Mouse (Mus musculus) lung, embryonic 16.5 days (tissue): ENCODE results near the gene Wdr74. TPM values are rescaled to one million over a fixed set of nuclear protein-coding genes. Genes with fewer than 3 reads are reported as not detected.

Experiments
- ATAC-seq: fragments of 200-750 bp; cut with Nextera tagmentation; 2 replicates; pipeline ENCODE4 v1.8.0; 2017; ENCODE audit warnings: low read depth, mild to moderate bottlenecking, moderate library complexity
- H3K27ac ChIP-seq: fragments of 300-500 bp; sonication (generic); 2 replicates; pipeline ENCODE4 v1.5.1; 2014; ENCODE audit warnings: mild to moderate bottlenecking, control low read depth, low read length
- H3K27me3 ChIP-seq: fragments of 300-500 bp; sonication (generic); 2 replicates; pipeline ENCODE4 v1.6.1; 2014; ENCODE audit warnings: low read depth, low read length, mixed read lengths; ENCODE audit not compliant: control insufficient read depth, insufficient read depth
- H3K36me3 ChIP-seq: fragments of 300-500 bp; sonication (generic); 2 replicates; pipeline ENCODE4 v1.6.1; 2014; ENCODE audit warnings: low read length; ENCODE audit not compliant: control insufficient read depth, insufficient read depth
- H3K4me1 ChIP-seq: fragments of 300-500 bp; sonication (generic); replicated peaks from 2 replicates; pipeline ENCODE4 v1.6.1; 2014; ENCODE audit warnings: low read length, mixed read lengths; ENCODE audit not compliant: control insufficient read depth, insufficient read depth
- H3K4me2 ChIP-seq: fragments of 300-500 bp; sonication (generic); 2 replicates; pipeline ENCODE4 v1.6.1; 2014; ENCODE audit warnings: low read depth, low read length, control low read depth
- H3K4me3 ChIP-seq: fragments of 300-500 bp; sonication (generic); 2 replicates; pipeline ENCODE4 v1.5.1; 2014; ENCODE audit warnings: mild to moderate bottlenecking, low read length, control low read depth
- H3K9ac ChIP-seq: fragments of 300-500 bp; sonication (generic); 2 replicates; pipeline ENCODE4 v1.6.1; 2014; ENCODE audit warnings: low read length, control low read depth
- H3K9me3 ChIP-seq: fragments of 300-500 bp; sonication (generic); 2 replicates; pipeline ENCODE4 v1.6.1; 2016; ENCODE audit warnings: low read length; ENCODE audit not compliant: control insufficient read depth
- WGBS: fragments of 180-500 bp; shearing (Covaris S2); extraction: QIAGEN DNeasy Blood & Tissue Kit; methylation state at CpG from one replicate; pipeline ENCODE4 v1.1.7; 2014; 5-methylcytosine and 5-hydroxymethylcytosine counted together
- polyA plus RNA-seq: library from polyadenylated mRNA; unstranded; fragments of >200 nt; fragmentation: Nextera tagmentation; extraction: Ambion mirVana; gene quantifications from 2 replicates; pipeline ENCODE4 v1.2.1, GENCODE M21; 2015

Wdr74 gene
- polyA plus RNA-seq, 1 experiment from 2014 or later, result 78.9 TPM

DNA sequence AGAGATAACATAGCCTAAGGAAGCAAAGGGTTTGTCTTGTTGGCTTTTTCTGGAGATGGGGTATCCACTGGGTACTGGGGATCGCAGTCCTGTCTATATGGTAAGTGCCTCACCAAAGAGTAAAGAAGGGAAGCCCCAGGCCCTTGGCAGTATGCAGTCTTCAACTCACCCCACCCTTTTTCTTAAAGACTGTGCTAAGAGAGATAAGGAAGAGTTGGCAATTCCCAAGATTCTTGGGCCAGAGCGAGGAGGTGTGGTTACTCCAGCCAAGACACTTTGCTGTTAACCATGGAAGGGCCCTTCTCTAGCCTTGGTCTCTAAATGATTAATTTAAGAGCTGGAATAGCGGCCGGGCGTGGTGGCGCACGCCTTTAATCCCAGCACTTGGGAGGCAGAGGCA lies 28.7 kb upstream of the Wdr74 start:
- H3K4me2 ChIP-seq, result no peak overlapping the region
- H3K9me3 ChIP-seq, result no peaks in the 10 kb centered on the region
- no peak overlapping the region for H3K4me3 ChIP-seq
- no peaks in the 10 kb centered on the region for H3K27me3 ChIP-seq
- H3K36me3 ChIP-seq, result peaks cover 34% of the 10 kb centered on the region
- H3K27ac ChIP-seq, result no peak overlapping the region
- no peak for ATAC-seq
- WGBS, result 92% methylated on average over 7 of the region's 7 CpGs
- H3K9ac ChIP-seq, result no peak overlapping the region
- H3K4me1 ChIP-seq, result peaks cover 22% of the 10 kb centered on the region

DNA sequence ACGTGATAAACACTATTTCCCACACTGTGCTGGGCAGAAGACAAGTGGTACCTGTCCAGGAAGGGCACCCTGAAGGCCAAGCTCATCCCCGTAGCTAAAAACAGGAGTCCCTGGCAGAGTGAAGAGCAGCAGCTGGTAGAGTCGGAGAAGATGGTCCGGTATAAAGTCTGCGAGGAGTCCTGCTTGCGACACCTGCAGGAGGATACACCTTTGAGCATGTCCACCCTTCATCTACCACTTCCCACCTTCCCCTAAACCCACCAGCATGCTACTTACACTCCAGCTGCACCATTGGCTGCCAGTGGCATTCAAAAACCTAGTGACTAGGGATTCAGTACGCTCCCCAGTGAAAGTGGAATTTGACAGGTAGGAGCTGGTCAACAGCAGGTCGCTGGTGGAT lies 26.7 kb upstream of the Wdr74 start:
- no peak for ATAC-seq
- 84% methylated on average over 8 of the region's 8 CpGs for WGBS
- Histone ChIP-seq H3K9me3 (no peaks in the 10 kb centered on the region), H3K4me2 (no peak overlapping the region), H3K27me3 (no peaks in the 10 kb centered on the region), H3K4me1 (peaks cover 30% of the 10 kb centered on the region), H3K4me3 (no peak overlapping the region), H3K36me3 (peaks cover 34% of the 10 kb centered on the region), H3K9ac (no peak overlapping the region), H3K27ac (no peak overlapping the region)

DNA sequence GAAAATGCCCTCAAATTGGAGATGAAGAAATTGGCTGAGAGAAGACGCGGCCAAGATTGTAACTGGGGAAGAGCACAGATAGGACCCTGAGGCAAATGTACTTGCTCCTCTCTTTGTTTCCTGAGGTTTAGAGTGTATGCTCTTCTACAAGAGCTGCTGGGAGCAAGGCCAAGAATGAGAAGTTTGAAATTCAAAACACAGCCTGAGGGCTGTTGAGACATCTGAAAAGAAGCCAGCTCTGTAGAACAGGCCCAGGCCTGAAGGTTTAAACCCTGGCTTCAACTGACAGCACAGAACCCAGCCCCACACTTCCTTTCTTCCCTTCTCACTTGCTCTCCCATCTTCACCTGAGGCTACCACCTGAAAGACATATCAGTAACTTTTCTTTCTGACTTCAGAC lies 25.6 kb upstream of the Wdr74 start:
- WGBS, result 86% methylated on average over 2 of the region's 2 CpGs
- H3K4me3 ChIP-seq, result no peak overlapping the region
- H3K9ac ChIP-seq, result no peak overlapping the region

DNA sequence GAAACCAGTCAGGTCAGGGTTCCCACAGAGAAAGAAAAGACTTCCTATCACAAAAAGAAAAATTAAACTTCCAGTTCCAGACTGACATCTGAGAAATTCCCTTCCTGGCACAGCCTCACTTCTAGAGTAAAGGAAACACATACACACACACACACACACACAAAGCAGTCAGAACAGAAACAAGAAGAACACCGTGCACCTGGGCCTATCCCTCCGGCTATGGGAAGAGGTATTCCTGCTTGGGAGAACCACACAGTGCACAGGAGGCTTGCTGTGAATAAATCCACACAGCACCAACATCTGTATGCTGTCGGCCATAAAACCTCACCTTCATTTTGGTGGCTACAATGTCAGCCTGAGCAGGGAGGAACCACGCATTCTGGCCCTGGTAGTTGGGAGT lies 24.1 kb upstream of the Wdr74 start:
- H3K27me3 ChIP-seq, result no peaks in the 10 kb centered on the region
- no peak for ATAC-seq
- H3K9ac ChIP-seq, result peak overlapping the region; percentile 91
- H3K9me3 ChIP-seq, result no peaks in the 10 kb centered on the region
- peak overlapping the region; percentile 82 for H3K4me2 ChIP-seq
- WGBS, result 47% methylated on average over 4 of the region's 4 CpGs
- peaks cover 31% of the 10 kb centered on the region for H3K36me3 ChIP-seq
- peak overlapping the region; percentile 89 for H3K4me3 ChIP-seq
- peaks cover 34% of the 10 kb centered on the region for H3K4me1 ChIP-seq
- H3K27ac ChIP-seq, result peak overlapping the region; percentile 94; the same call in 1 of the 2 replicates

More for the DNA sequence above, 25.6 kb upstream of the Wdr74 start:
- peaks cover 34% of the 10 kb centered on the region for H3K36me3 ChIP-seq
- no peaks in the 10 kb centered on the region for H3K9me3 ChIP-seq
- no peak for ATAC-seq
- H3K4me1 ChIP-seq, result peaks cover 34% of the 10 kb centered on the region
- H3K27me3 ChIP-seq, result no peaks in the 10 kb centered on the region
- H3K27ac ChIP-seq, result peak overlapping the region; percentile 37
- no peak overlapping the region for H3K4me2 ChIP-seq

DNA sequence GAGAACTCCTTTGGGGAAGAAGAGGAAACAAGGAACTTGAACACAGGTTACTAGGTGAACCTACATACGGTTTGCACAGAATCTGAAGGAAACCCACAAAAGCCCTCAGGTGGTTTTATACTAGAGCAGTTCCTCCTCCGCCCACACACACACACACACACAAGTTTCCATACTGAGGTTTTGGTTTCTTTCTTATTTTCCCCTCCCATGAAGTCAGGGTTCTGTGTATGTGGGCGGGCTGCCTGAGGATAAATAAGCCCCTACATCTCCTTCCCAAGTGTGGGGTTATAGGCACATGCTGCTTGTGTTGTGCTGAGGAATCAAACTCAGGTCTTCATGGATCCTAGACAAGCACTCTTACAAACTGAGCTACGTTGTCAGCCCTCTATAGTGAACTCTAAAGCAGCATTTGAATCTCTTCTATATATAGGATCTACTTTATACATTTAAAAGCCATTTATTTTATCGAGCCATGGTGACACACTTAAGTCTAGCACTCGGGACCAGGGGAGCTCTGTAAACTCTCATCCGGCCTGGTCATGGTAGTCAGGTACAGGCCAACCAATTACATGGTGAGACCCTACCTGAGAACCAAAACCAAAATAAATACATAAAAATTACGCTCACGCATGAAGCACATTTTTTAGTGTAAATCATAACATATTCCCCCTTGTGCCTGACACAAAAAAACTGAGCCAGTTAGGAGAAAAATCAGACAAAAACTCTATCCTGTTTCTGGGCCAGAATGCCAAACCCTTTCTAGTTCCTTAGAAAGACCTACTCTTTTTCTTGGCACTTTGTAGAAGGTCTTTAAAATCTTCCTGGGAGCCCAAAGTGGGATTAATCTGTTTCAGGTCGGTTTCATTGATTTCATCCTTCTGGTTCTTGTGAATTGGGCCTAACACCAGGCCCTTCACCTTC lies 23.4 kb upstream of the Wdr74 start:
- ATAC-seq, result no peak
- Histone ChIP-seq H3K9ac (peak overlapping the region; percentile 91), H3K27me3 (no peaks in the 10 kb centered on the region), H3K4me2 (peak overlapping the region; percentile 82), H3K36me3 (peaks cover 29% of the 10 kb centered on the region), H3K9me3 (no peaks in the 10 kb centered on the region), H3K27ac (peak overlapping the region; percentile 94), H3K4me1 (peaks cover 34% of the 10 kb centered on the region), H3K4me3 (peak overlapping the region; percentile 89)
- WGBS, result 41% methylated on average over 10 of the region's 10 CpGs

DNA sequence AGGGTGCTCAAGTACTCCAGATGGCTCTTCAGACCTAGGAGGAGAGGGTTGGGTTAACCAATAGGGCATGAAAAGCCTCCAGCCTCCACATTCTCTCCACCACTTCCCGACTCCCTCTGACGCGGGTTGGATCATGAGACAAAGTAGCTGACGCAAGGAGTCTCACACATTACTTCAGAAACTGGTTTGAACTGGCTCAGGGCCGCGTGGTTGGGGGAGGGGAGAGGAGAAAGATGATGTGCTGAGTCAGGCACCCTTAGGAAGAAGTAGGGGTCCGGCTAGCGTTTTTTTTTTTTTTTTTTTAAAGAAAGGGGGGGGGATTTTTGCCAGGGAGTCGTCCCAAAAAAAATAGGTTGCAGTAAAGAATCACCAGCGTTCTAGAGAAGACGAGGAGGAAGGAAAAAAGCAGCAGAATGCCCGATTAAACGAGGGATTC lies 22.7 kb upstream of the Wdr74 start:
- WGBS, result under 1% methylated on average over 13 of the region's 13 CpGs
- Histone ChIP-seq H3K36me3 (peaks cover 24% of the 10 kb centered on the region), H3K4me2 (peak overlapping the region; percentile 82), H3K27ac (peak overlapping the region; percentile 94), H3K4me3 (peak overlapping the region; percentile 89), H3K9ac (peak overlapping the region; percentile 91), H3K4me1 (peaks cover 34% of the 10 kb centered on the region), H3K9me3 (no peaks in the 10 kb centered on the region), H3K27me3 (no peaks in the 10 kb centered on the region)
- peak; percentile 75 for ATAC-seq

DNA sequence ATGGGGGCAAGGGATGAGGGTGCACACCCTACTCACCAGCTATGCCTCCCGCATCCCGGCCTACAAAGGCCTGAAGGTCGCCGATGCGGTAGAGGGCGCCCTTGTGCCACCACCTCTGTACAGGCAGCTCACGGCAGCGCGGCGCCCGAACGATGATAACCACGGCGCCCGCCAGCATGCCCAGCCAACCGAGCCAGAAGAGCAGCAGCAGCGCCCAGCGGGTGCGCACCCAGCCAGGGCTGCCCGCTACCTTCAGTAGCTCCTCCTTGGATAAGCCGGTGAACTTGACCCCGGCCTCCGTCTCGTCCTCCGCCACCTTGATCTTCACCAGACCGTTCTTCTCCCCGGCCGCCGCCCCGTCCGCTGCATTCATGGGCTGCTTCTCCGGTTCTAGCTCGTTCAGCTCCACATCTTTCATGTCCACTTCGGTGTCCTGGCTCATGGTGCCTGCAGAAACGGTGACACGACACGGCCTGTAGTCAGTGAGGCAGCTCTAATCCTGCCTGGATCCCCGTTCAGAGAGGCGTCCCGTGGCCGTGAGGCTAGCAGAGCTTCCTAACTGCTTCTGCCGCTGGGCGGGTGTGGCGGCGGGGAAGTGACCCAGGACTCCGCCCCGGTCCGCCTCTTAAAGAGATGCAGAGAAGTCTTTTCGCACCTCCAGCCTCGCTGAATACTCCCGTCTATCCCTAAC lies 22.2 kb upstream of the Wdr74 start:
- WGBS, result under 1% methylated on average over 50 of the region's 51 CpGs
- H3K36me3 ChIP-seq, result peaks cover 18% of the 10 kb centered on the region
- H3K9ac ChIP-seq, result peak overlapping the region; percentile 91
- peak; percentile 94 for ATAC-seq
- peak overlapping the region; percentile 94 for H3K27ac ChIP-seq
- H3K4me1 ChIP-seq, result peaks cover 34% of the 10 kb centered on the region
- H3K4me3 ChIP-seq, result peak overlapping the region; percentile 89
- H3K27me3 ChIP-seq, result no peaks in the 10 kb centered on the region
- H3K4me2 ChIP-seq, result peak overlapping the region; percentile 82
- no peaks in the 10 kb centered on the region for H3K9me3 ChIP-seq

DNA sequence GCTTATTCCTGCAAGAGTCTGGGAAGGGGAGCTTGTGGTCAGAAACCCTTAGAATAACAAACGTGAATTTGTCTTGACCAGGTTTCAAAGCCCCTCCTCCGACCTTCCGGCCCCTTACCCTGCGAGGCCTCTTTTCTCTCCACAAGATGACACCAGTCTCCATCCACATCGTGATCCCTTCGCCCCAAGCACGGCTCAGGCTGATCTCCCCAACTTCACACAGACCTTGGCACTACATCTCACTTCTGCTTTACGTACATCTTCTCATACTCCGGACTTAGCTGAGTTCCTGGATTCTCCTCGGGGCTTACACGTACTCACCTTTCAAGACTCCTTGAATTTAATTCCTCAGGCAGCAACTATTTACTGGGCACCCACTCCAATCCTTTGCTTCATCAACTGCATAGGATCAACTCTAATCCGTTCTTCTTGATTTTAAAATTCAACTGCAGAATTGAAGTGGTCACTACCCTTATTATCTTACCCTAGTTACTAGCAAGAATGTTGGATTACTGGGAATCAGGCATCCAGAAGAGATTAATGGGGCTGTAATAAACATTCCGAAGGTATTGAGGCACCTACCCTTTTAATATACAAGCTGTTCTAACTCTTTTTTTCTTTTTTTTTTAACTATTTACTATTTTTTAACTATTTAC lies 21.5 kb upstream of the Wdr74 start:
- no peaks in the 10 kb centered on the region for H3K9me3 ChIP-seq
- ATAC-seq, result peak; percentile 7; the same call in 1 of the 2 replicates
- peak overlapping the region; percentile 94 for H3K27ac ChIP-seq
- peak overlapping the region; percentile 82 for H3K4me2 ChIP-seq
- peak overlapping the region; percentile 91 for H3K9ac ChIP-seq
- WGBS, result 6% methylated on average over 13 of the region's 13 CpGs
- H3K36me3 ChIP-seq, result peaks cover 11% of the 10 kb centered on the region
- H3K4me3 ChIP-seq, result peak overlapping the region; percentile 89
- H3K27me3 ChIP-seq, result no peaks in the 10 kb centered on the region
- peaks cover 34% of the 10 kb centered on the region for H3K4me1 ChIP-seq
